Mouse (Mus musculus): ENCODE results near the gene Manba. TPM values are rescaled to one million over a fixed set of nuclear protein-coding genes. Genes with fewer than 3 reads are reported as not detected.
A peak's percentile ranks its signal among the peaks of the same experiment; 100 is the strongest.

Gene Manba
- polyA plus RNA-seq (2012; rRNA removed) = 4.4 and 5.1 TPM in 2 replicates

- Histone ChIP-seq H3K27ac (ENCODE audit: insufficient read depth, low read length) (0 out of 2 replicates have a peak within 1 kb of the TSS, but pooled peaks have one; percentile 39), H3K36me3 (ENCODE audit: control insufficient read depth, insufficient read depth, low read length) (no peaks in the 10 kb centered on the region), H3K4me3 (ENCODE audit: extremely low read depth, insufficient read depth, insufficient read length) (peak within 1 kb of the TSS; percentile 83), H3K27me3 (ENCODE audit: control insufficient read depth, insufficient read depth, low read length) (no peaks in the 10 kb centered on the region), H3K4me1 (ENCODE audit: control insufficient read depth, insufficient read depth, insufficient read length) (peaks cover 3% of the 10 kb centered on the region; the same call in 1 of the 2 replicates)
- TF ChIP-seq CTCF (IDR thresholded peaks at IDR 0.05; ENCODE audit: extremely low read depth, insufficient read depth, insufficient read length, insufficient replicate concordance) (no peak), POLR2A (IDR thresholded peaks at IDR 0.05; ENCODE audit: low read depth, low read length) (peak; percentile 11; the same call in 1 of the 2 replicates)
- peak; percentile 17 to 74 for DNase-seq (ENCODE audit: low read depth in 1 of 2, low spot score in 2 of 2)
- WGBS = 3% methylated on average over 48 of the region's 48 CpGs
Measured at GRCm38 (mm10) chr3:135485128-135485899, at the start of gene Manba. Manba (plus strand) TSS chr3:135485611.

- no peak for TF ChIP-seq CTCF (IDR thresholded peaks at IDR 0.05; ENCODE audit: extremely low read depth, insufficient read depth, insufficient read length, insufficient replicate concordance)
- no peak for TF ChIP-seq POLR2A (IDR thresholded peaks at IDR 0.05; ENCODE audit: low read depth, low read length)
- Histone ChIP-seq H3K4me1 (ENCODE audit: control insufficient read depth, insufficient read depth, insufficient read length) (no peaks in the 10 kb centered on the region; the same call in 1 of the 2 replicates), H3K27ac (ENCODE audit: insufficient read depth, low read length) (peak overlapping the region; percentile 80; the same call in 1 of the 2 replicates), H3K4me3 (ENCODE audit: extremely low read depth, insufficient read depth, insufficient read length) (peak overlapping the region; percentile 64; the same call in 1 of the 2 replicates), H3K36me3 (ENCODE audit: control insufficient read depth, insufficient read depth, low read length) (peaks cover 4% of the 10 kb centered on the region; the same call in 1 of the 2 replicates), H3K27me3 (ENCODE audit: control insufficient read depth, insufficient read depth, low read length) (no peaks in the 10 kb centered on the region)
- WGBS = 73% methylated on average over 14 of the region's 14 CpGs
- DNase-seq (ENCODE audit: low read depth in 1 of 2, low spot score in 2 of 2) = no peak
Measured at GRCm38 (mm10) chr3:135436901-135437616, 48.4 kb upstream of the Manba start.

GRCm38 (mm10) chr3:135437758-135438495, 47.5 kb upstream of the Manba start, which contains the start of gene Ube2d3:
Ube2d3 (plus strand) TSS chr3:135438149.
- H3K27me3 ChIP-seq (ENCODE audit: control insufficient read depth, insufficient read depth, low read length) = no peaks in the 10 kb centered on the region
- WGBS = under 1% methylated on average over 56 of the region's 56 CpGs
- H3K27ac ChIP-seq (ENCODE audit: insufficient read depth, low read length) = peak within 1 kb of the TSS; percentile 99
- peak within 1 kb of the TSS; percentile 99 for H3K4me3 ChIP-seq (ENCODE audit: extremely low read depth, insufficient read depth, insufficient read length)
- peak; percentile 21; the same call in 1 of the 2 replicates for TF ChIP-seq POLR2A (IDR thresholded peaks at IDR 0.05; ENCODE audit: low read depth, low read length)
- no peak for TF ChIP-seq CTCF (IDR thresholded peaks at IDR 0.05; ENCODE audit: extremely low read depth, insufficient read depth, insufficient read length, insufficient replicate concordance)
- peak; percentile 99 for DNase-seq (ENCODE audit: low read depth in 1 of 2, low spot score in 2 of 2)
- H3K36me3 ChIP-seq (ENCODE audit: control insufficient read depth, insufficient read depth, low read length) = peaks cover 4% of the 10 kb centered on the region; the same call in 1 of the 2 replicates
- H3K4me1 ChIP-seq (ENCODE audit: control insufficient read depth, insufficient read depth, insufficient read length) = no peaks in the 10 kb centered on the region; the same call in 1 of the 2 replicates

- TF ChIP-seq CTCF (IDR thresholded peaks at IDR 0.05; ENCODE audit: extremely low read depth, insufficient read depth, insufficient read length, insufficient replicate concordance) (no peak), POLR2A (IDR thresholded peaks at IDR 0.05; ENCODE audit: low read depth, low read length) (peak; percentile 96)
- peak; percentile 85 to 86 for DNase-seq (ENCODE audit: low read depth in 1 of 2, low spot score in 2 of 2)
- Histone ChIP-seq H3K27me3 (ENCODE audit: control insufficient read depth, insufficient read depth, low read length) (no peaks in the 10 kb centered on the region), H3K27ac (ENCODE audit: insufficient read depth, low read length) (peak overlapping the region; percentile 99), H3K4me3 (ENCODE audit: extremely low read depth, insufficient read depth, insufficient read length) (peak overlapping the region; percentile 99), H3K4me1 (ENCODE audit: control insufficient read depth, insufficient read depth, insufficient read length) (no peaks in the 10 kb centered on the region; the same call in 1 of the 2 replicates), H3K36me3 (ENCODE audit: control insufficient read depth, insufficient read depth, low read length) (peaks cover 6% of the 10 kb centered on the region; the same call in 1 of the 2 replicates)
- 0% methylated on average over 48 of the region's 50 CpGs for WGBS
Measured at GRCm38 (mm10) chr3:135438531-135438912, 46.9 kb upstream of the Manba start.

- DNase-seq (ENCODE audit: low read depth in 1 of 2, low spot score in 2 of 2) = peak; percentile 70 to 85
- Histone ChIP-seq H3K36me3 (ENCODE audit: control insufficient read depth, insufficient read depth, low read length) (peaks cover 6% of the 10 kb centered on the region; the same call in 1 of the 2 replicates), H3K27ac (ENCODE audit: insufficient read depth, low read length) (peak overlapping the region; percentile 99), H3K4me1 (ENCODE audit: control insufficient read depth, insufficient read depth, insufficient read length) (no peaks in the 10 kb centered on the region; the same call in 1 of the 2 replicates), H3K4me3 (ENCODE audit: extremely low read depth, insufficient read depth, insufficient read length) (peak overlapping the region; percentile 99), H3K27me3 (ENCODE audit: control insufficient read depth, insufficient read depth, low read length) (no peaks in the 10 kb centered on the region)
- TF ChIP-seq CTCF (IDR thresholded peaks at IDR 0.05; ENCODE audit: extremely low read depth, insufficient read depth, insufficient read length, insufficient replicate concordance) (no peak), POLR2A (IDR thresholded peaks at IDR 0.05; ENCODE audit: low read depth, low read length) (peak; percentile 9)
- WGBS = 1% methylated on average over 55 of the region's 76 CpGs
Measured at GRCm38 (mm10) chr3:135438913-135439531, 46.4 kb upstream of the Manba start.

All from spleen, adult 2 months (tissue).